Mouse (Mus musculus) kidney, postnatal 4 days (tissue): ENCODE measurements around the gene Gm27027.
A peak's percentile ranks its signal among the peaks of the same experiment; 100 is the strongest.

Source experiments
- DNase-seq, 2 experiments: peaks; one replicate each; pipeline ENCODE4 v3.0.0; 2021; ENCODE audit warnings: mixed read lengths in 2 of 2

Gm27027 gene

DNA sequence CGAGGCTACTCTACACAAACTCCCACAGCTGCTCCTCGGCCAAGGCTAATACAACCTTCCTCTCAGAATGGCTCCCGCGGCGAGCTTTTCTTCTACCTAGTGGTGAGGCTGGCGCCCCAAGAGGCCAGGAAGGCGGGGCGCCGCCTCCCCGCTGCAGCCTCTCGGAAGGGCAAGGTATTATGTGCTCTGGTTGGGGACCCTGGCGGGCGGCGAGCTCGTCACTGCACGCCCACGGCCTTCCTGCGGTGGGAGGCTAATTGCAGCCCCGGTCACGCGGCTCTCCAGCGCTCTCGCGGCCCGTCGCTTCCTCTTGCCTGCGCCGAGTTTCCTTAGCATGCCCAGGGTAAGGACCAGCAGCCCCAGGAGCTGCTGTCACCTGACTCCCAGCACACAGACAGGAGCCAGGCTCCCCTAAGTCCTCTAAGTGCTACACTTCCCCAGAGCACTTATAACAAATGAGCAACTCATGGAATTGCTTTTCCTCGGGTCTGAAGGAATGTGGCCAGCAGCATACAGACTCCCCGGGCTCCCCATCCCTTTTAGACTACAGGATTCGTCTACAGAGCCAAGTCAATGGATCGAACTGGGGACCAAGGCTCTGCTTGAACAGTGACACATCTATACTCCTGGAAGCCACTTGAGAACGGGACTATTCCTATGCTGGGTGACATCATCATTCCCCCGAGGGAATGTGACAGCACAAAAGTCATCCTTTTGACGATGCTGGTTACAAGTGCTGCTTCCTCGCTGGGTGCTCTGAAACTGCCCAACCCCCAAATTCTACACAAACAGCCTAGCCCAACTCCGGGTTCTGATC, 19.5 kb downstream of the Gm27027 start:
- peak; percentile 73 to 83 for DNase-seq

DNA sequence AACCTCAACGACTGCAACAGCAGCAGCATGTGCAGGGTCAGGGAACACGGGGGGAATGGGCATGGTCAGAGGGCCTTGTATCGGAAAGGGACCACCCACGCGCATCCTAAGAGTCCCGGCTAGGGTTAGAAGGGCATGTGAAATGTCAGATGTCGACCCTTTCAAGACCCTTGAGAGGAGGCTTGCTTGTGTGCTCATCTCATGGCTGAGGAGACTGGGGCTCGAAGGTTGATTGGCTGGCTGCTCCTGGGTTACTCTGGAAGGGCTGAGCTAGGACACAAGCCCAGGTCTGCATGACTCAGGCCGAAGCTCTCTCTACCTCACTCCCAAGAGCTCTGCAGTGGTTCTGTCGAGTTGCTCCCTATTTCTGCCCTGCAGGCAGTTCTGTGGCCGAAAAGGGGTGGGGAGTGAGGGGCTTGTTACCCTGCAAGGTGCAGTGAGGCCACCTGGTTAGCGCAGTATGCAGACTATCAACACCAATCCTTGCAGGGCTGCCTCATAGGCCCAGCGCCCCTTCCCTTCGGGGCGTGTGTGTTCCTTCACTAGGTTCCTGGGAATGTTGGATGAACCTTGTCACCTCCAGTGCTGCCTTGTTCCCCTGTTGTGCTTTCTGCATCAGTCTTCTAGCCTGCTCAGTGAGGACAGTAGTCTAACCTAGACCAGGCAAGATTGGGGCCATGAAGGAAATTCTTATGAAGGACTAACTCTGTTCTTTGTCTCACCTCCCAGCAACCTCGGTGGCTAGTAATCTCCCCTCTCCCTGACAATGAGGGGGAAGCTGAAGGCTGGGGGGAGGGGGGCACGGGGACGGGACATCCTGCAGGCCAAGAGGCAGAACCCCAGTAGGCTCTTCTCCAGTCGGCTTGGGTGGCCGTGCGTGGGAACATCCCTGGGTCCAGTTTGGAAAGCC, 20.4 kb downstream of the Gm27027 start:
- DNase-seq: no peak

DNA sequence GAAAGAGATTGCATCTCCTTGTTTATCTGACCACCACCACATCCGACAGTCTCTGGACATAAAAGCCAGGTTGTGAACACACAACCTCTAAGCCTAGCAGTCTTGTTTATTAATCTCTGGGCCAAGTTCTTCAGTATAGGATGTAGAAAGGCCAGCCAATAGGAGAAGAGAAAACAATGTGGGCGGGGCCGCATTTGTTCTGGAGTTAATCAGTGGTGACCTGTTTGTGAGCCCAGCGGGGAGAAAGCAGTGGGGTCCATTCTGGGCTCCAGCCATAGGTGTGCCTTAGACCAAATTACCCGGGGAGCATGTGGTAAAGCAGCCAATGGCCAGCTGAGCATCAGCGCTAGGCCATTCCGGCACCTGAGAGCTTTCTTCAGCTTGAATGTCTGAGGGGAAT, 21.1 kb downstream of the Gm27027 start:
- DNase-seq: peak; percentile 40 to 53

DNA sequence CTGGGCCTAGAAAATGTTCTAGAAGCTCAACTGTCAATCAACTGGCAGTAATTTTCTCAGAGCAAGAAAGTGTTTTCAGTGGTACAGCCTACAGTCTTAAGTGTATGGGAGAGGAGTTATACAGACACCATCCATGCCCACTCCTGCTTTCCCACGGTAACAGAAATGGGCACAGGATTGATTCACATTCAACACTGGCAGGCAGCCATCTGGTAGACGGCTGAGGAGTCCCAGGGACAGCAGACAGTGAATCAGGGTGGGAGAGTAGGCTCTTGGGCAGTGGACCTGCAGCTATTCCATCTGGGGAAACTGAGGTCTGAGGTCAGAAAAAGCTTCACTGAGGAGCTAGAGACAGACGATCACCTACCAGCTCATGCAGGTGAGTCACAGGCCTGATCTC, 24.5 kb downstream of the Gm27027 start:
- no peak for DNase-seq

DNA sequence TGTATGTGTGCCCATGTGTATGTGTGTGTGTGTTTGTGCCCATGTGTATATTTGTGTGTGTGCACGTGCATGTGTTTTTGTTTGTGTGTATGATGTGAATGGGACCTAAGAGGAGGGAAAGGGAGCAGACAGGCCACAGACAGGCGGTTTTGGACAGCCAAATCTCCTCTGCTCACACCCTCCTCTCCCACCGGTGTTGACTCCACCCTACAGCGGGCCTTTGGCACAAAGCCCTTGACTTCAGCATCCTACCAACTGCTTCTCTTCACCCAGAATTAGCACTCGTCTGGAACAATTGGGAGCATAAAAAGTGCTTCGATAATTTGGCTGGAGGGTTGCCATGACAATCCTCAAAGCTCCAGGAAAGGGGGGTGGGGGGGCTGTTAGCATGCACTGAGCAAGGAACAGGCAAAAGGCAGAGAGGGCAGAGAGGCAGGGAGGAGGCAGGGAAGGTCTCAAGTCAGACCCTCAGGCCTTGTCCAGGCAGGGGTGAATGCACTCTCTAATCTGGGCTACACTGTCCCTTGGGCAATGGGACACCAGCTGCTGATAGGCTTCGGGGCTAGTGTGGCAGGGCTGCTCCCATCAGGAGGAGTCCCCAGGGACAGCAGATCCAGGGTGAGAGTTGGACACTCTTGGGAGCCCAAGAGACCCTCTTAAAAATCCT, 31.5 kb downstream of the Gm27027 start:
- DNase-seq: peak; percentile 22 to 40

DNA sequence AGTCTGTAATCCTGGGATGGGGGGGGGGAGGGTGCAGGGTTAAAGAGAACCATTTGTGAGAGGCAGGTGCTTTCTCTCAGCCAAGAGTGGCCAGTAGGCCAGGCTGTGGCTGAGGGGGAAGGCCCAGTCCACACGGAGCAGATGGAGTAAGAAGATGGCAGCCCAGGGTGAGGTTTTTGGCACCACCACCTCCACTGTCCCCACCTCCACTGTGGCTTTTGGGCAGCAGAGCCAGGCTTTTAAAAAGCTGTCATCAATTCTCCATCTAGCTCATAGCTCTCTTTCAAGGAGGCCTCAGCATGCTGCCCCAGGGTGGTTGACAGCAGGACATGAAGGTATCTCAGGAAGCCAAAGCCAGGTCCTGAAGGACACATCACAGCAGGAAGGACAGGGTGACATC, 32.4 kb downstream of the Gm27027 start:
- no peak for DNase-seq

DNA sequence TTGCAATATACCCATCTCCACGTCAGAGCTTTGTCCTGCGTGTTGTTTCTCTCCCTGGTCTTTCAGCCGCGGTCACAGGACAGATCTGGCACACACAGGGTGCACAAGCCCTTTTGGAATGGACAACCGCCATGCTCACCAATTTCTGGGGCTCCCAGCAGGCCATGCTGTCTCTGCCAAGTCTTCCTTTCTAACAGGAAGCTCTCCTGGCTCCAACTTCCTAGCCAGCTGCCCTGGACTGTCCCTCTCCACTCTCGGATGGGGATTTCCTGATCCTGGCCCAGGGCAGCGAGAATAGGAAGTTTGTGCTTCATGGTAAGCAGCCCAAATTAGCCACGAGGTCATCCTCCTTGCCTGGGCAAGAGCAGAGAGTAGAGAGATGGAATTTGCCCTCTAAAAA, 34.4 kb downstream of the Gm27027 start:
- peak; percentile 27 to 52 for DNase-seq

DNA sequence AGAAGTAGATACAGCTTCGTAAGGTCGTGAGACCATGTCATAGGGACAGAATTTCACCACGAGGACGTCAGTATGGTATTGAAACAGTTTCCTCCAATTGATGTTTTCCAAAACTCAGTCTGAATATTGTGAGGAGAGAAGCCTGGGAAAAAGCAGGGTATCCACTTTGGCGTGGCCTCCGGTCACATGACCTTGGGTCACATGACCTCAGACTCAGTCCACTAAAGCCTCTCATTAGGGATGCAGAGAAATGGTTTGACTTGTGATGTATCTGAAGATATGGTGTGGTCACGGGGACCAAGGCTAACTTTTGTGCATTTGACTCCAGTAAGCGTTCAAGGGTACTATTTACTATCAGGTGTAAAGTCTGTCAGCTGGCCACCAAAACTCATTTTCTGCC, 36.8 kb downstream of the Gm27027 start:
- no peak for DNase-seq

DNA sequence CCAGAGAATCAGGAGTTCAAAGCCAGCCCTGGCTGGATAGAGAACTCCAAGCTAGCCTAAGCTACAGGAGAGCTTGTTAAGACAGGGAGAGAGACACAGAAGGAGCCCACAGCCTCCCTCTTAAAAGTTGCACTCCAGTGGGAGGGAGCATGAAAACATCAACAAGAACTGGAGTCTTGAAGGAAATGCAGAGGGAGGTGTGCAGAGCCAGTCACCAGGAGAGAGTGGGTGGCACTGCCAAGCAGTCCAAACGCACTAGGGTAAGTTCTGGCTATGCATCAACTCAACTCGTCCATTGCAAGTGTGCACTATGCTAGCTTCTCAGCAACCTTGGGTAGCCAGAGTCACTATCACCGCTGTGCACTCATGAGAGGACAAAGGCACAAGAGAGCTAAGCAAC, 37.9 kb downstream of the Gm27027 start:
- DNase-seq: no peak

DNA sequence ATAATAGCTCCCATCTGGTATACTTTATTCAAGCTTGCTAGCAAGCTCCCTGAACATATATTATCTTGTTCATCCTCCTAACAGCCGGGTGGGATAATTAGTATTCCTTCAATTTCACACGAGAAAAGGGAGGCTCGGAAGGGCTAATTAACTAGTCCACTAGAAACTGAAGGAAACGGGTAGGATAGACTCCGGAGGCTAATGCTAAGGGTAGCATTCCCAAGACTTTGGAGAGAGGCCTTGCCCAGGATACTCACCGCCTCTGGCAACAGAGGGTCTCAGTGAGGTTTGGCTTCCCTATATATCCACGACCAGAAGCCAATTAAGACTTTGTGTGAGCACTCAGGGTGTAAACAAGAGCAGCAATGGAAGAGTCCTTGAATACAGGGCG, 38.4 kb downstream of the Gm27027 start:
- no peak for DNase-seq

DNA sequence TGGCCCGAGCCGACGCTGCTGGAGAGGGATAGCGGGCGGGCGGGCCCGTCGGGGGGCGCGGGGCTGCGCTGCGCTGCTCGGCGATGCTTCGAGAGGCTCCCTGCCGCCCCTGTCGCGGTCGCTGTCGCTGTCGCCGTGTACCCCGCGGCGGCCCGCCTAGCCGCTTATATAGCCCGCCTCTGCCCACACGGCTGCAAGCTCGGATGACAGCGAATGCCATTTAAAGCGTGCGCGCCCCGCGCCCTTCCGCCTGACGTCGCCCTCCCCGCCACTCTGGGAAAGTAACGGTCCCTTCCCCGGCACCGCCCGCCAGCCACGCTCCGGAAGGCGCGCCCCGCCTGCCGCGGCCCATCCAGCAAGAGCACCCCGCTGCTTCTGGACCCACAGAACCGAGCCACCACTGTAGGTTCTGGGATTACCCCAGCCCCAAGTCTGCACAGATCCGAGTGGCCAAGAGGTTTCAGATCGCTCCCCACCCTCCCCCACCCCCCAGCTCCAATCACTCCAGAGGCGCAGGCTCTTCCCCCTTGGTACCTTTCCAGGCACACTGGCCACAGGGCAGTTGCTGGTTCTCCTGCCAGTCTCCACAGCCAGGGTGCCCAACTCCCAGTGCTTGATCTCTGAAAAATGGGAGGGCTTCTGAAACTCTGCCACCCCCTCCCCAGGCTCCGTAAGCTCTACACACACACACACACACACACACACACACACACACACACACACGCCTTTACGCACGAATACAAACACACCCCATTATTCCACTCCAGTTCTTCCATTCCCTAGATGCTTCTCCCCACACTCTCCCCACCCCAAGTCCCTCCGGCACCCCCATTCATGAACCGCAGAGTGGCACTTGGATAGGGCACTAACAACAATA, 39.0 kb downstream of the Gm27027 start, which contains the start of gene Gm13889:
Gene Gm13889 (minus strand): TSS at position 294 of the 877 bp plus-strand sequence.
- peak; percentile 83 to 89 for DNase-seq

DNA sequence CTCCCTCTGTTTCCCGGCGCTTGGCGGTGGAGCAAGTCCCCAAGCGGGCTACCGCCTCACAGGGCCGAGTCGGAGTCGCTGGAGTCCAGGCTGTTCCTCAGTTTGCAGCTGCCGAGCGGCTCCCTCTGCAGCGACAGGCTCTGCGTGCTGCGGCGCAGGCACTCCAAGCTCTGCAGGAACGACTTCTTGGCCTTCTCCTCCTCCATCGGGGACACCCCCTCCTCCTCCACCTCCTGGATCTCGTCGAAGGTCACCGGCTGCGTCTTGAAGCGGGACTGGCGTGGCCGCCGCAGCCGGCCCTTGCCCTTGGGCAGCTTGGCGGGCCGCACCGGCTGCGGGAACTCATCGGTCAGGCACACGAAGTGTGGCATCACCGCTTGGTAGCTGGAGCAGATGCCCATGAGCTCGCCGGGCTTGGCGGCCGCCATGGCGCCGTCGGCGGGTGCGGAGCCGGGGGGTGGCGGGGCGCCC, 39.8 kb downstream of the Gm27027 start:
- DNase-seq: peak; percentile 72 to 79

DNA sequence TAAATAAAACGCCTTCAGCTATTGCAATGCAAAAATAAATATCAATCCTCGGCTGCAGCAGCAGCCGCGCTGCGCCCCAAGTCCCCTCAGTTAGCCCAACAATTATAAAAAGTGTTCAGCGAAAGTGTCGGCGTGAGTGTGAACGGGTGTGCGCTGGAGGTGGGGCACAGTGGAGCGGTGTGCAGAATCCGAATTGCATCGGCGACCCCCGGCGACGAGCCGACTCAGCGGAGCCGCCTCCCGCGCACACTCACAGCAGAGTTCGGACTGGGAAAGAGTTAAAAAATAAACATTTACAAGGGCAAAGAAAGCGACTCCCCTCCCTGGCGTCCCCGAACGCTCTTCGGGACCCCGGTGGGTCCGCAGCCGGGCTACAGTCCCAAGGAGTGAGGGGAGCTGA, 40.3 kb downstream of the Gm27027 start:
- DNase-seq: no peak

DNA sequence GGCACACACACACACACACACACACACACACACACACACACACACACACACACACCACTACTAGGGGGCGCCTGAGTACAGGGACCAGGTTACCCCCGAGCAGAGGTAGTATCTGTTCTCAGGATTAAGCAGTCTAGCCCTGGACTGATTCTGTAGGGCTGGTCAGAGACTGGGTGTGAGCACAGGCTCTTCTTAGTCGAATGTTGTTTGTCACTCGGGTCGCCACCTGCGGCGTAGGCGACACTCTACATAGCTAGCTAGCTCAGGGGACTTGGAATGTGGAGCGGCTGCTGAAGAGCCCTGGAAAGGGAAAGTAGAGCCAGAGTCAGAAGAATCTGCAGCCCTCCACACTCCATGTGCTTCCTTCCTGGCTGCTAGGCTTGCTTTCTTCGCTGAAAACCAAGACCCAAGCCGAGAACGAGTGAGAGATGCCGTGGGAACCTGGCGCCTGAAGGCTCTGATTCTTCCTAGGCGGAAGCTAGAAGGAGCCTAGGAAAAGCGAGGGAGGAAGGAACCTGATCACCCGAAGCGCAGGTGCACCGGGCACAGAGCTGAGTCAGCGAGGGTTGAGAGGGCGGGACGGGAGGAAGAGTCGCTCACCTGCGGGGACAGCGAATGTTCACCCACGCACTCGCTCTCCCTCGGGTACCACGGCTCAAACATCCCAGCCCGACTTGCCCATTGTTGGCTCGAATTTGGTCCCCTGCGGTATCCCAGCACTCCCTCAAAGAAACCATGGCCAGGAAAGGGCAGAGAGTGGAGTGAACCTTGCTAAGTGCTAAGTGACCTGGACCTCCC, 41.2 kb downstream of the Gm27027 start:
- DNase-seq: peak; percentile 27 to 46

DNA sequence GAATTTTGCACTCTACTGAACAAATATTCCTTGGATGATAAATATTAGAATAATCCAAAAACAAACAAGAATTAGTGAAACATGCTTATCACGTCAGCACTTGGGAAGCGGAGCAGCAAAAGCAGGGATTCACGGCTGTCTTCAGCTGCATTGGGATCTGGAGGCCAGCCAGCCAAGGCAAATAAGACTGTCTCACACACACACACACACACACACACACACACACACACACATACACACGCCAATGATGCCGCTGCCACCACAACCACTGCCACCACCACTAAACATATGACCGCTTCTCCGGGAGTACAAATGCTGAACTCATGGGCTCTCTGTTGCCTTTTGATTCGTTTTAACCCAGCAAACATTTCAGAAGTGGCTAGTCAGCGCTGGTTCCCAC, 42.4 kb downstream of the Gm27027 start:
- no peak for DNase-seq

DNA sequence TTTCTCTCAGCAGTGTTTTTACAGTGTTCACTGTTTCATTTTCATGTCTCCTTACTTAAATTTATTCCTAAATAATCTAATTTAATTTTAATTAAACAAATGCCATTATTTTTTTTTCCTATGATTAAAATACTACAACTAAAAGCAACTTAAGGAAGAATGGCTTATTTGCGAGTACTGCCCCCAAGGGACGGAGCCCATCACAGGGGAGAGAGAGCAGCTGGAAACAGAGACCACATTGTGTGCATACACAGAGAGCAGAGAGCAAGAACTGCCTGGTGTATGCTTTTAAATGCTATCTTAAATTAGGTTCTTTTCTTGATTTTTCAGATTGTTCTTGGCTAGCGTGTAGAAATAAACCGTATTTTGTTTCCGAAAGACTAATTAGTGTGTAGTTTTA, 49.2 kb downstream of the Gm27027 start:
- DNase-seq: peak; percentile 62 to 63

DNA sequence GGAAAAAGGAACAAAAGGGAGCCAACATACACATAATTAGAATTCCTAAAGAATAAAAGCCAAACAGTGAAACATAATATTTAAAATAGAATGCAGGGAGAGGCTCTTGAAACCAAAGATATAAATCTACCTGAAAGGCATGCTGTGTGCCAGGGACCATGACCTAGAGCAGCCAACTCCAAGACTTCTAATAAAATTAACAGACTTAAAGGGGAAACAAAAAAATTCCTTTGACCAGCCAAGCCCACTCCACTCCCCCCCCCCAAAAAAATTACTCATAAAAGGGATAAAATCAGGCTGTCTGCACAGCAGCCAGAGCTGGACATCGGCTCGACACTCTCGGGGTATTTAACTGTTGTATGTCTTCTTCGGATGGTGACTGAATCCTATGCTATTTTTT, 51.3 kb downstream of the Gm27027 start:
- peak; percentile 41 to 55 for DNase-seq

DNA sequence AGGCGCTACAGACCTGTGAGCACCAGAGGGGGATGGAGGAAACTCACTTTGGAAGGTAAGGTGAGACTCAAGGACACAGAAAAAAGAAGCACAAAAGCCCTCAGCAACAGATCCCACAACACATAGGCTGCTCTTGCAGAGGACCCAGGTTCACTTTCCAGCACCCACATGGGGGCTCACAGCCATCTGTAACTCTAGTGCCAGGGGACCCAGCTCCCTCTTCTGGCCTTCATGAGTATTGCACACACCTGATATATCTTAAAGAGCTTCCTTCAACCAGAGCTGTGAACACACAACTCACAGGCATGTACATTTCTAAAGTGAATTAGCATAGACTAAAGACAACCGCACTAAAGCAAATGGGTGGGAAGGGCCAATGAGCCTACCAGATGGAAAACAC, 52.1 kb downstream of the Gm27027 start:
- no peak for DNase-seq

DNA sequence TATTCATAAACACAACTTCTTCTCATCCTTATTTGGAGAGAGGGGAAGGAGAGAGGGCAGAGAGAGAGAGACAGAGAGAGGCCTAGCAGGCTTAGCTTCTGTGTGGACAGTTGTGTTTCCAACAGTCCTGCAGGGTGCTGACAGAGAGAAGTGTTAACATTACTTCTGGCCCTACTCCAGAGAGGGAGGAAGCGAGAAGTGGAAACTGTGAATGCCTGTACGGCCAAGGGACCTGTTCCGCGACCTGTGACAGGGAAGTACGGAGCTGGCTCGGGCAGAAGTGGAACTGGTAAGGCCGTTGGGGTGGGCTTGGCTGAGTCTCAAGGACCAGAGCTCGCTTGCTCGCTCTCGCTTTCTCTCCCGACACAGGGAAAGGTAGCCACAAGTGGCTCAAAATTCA, 54.5 kb downstream of the Gm27027 start:
- peak in 1 of 2 experiments; percentile 16 for DNase-seq

DNA sequence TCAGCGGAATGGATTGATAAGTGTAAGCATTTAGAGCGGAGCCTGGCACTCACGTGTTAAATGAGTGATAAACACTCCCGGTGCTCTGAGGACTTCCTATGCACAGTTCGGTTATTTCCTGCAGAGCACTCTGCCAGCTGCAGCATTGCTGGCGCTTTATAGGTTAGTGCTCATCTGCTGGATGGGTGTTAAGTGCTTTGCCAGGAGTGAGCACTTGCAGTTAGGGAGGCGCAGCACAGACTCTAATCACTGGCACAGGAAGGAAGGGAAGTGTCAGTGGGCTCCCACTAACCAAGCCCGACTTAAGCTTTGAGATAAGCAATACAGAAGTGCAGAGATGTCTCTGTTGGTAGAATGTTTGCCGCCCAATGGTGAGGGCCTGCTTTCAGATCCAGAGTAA, 57.6 kb downstream of the Gm27027 start:
- DNase-seq: no peak

DNA sequence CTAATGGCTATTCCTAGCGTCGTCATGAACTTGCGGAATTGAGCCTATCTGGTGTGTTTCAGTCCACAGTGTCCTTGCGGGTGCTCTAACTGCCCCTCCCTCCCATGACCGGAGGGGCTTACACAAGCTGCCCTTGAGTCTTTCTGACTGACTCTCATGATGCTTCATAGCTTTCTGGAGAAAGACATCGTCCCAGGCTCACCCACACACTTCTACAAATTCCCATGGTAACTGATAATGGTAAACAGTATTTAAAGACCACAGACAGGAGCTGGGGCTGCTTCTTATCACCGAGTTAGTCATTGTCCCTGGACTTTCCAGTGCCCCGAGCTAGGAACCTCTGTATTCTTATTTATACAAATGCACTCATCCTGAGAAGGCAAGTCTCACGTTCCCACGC, 67.3 kb downstream of the Gm27027 start:
- DNase-seq: no peak
